Mouse (Mus musculus): Measurements from ENCODE around the gene Olfr320.
"Not testable (repeated sequence)": the region's sequence is repeated elsewhere in the genome, so short reads cannot be mapped to it uniquely, and the experiment has no call there.

DNA sequence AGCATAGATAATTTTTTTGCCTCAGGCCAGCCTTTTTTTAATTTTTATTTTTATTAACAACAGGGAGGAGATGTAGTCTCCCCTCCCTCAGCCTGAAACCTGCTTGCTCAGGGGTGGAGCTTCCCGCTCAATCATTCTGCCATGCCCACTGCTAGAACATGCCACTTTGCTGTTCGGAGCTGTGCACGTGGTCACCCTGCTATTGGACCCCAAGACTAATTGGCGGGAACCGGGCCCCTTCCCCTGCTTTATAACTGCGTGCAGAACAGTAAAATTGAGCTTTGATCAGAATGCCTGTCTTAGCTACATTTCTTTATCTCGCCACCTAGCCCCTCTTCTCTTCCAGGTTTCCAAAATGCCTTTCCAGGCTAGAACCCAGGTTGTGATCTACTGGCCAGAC lies 36.8 kb downstream of the Olfr320 start:
- TF ChIP-seq EP300, CTCF (IDR thresholded peaks at IDR 0.05): not testable (repeated sequence)

Measured in lung, postnatal 0 days (tissue).